Mouse (Mus musculus): ENCODE results near the gene Napepld. TPM values are rescaled to one million over a fixed set of nuclear protein-coding genes. Genes with fewer than 3 reads are reported as not detected.
"Not testable (repeated sequence)": the region's sequence is repeated elsewhere in the genome, so short reads cannot be mapped to it uniquely, and the experiment has no call there.

The Napepld gene
- total RNA-seq, 2 experiments from 2014 or later: 13.3 to 14.3 TPM

DNA sequence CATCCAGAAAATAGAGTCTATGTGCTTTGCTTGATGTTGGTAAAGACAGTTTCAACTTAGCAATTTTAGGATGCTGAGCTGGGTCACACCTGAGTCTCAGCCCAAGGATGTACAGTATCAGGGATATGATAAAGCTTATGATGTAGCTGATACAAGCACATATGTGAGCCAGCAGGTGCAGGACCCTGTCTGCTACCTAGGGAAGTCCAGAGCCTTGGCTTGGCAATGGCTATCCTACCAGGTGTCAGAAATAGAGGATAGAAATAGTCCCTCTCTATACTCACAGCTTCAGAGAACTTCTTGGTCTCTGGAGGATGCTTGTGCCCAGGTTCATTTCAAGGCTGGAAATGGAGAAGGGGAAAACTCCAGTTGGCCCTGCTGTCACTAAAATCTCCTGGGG is 75.3 kb downstream of the Napepld start:
- intact Hi-C loops (cut with DNase I): no loop called here
- DNase-seq (ENCODE audit: low spot score in 2 of 2): no peak

DNA sequence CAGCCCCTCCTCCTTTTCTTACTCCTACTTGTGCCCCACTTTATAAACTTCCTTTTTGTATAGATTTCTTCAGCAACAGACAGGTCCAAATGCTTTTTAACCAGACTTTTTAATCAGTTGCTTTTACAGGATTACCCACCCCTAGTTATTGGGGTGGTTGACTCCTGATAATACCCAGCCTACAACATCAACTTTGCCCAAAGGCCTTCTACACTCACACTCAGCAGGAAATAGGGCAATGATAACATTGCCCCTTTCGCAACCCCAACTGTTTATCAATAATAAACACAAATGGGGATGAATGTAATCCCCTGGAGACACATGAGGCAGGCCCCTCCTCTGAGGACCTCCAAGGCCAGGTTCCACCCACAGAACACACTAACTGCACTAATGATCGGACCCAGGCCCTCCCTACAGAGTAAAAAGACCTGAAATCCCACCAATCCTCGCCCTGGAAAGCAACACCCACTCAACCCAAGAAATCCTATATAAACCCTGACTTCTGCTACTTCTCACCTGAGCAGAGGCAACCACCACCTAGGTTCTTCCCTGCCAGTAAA is 84.7 kb downstream of the Napepld start:
- no peak for DNase-seq (ENCODE audit: low spot score in 2 of 2)
- intact Hi-C loops (cut with DNase I): no loop called here

DNA sequence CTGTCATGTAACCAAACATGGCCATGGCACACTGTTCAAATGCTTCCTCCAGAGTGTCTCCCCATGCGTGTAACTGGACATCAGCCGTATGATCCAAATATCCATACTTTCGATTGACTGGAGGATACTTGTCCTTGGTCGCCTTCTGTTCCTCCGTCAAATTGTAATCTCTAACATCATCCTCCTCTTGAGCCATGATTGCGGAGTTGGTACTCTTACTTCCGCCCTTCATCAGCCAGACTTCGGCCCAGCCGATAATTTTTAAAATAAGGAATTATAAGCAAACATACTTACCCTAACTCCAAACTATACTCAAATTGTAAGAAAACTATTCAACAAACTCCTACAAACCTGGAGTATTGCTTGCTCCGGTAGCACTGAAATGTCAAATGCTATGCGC is 86.9 kb downstream of the Napepld start:
- DNase-seq (ENCODE audit: low spot score in 2 of 2); intact Hi-C loops (cut with DNase I): not testable (repeated sequence)

Other genes starting within 250 kb of the Napepld start
- under 1 TPM; 0.25 to 0.34 TPM for gene Lrrc17, start 157.8 kb downstream of the Napepld start, total RNA-seq (2021)
- gene Fbxl13, start 55.8 kb downstream of the Napepld start, total RNA-seq (2021): under 1 TPM; 0.16 to 0.30 TPM
- 10 to 100 TPM; 19.4 to 20.6 TPM for gene Armc10, start 55.6 kb downstream of the Napepld start, total RNA-seq (2021)
- gene Pmpcb, start 35.7 kb upstream of the Napepld start, total RNA-seq (2021): 10 to 100 TPM; 68.0 to 71.4 TPM
- 10 to 100 TPM; 29.6 to 34.9 TPM for gene Dnajc2, start 83.9 kb upstream of the Napepld start, total RNA-seq (2021)
- gene Psmc2, start 83.9 kb upstream of the Napepld start, total RNA-seq (2021): 100 to 1,000 TPM; 108 to 118 TPM
- under 1 TPM; 0.18 to 0.69 TPM for gene Slc26a5, start 164.2 kb upstream of the Napepld start, total RNA-seq (2021)

Data from left cerebral cortex, postnatal 25 days (tissue).